ENCODE assay signal across 23 mouse cellular contexts in genomic region chr17:78889184-78889583, GRCm38 (mm10). TPM values are rescaled to one million over a fixed set of nuclear protein-coding genes. Genes with fewer than 3 reads are reported as not detected.
DNase-seq lines count a peak whose midpoint lies in the region; ATAC-seq and TF ChIP-seq lines count a peak whose summit lies in the region.
"Had no signal": no experiment of that assay in that cellular context is flagged by ENCODE, and none has a peak within 500 bp of the region (broad histone marks: within the 10 kb centered on the region; RNA-seq: fewer than 3 reads in every experiment).

No protein-coding gene starts in this region.

- no peak for TF ChIP-seq POLR2A in brain, embryonic 14.5 days (IDR thresholded peaks at IDR 0.05; ENCODE audit: borderline replicate concordance, extremely low read depth, insufficient read depth, insufficient read length, poor library complexity, severe bottlenecking)

- no peaks in the 10 kb centered on the region for H3K27me3 ChIP-seq in hindbrain, embryonic 12.5 days
- no peaks in the 10 kb centered on the region for H3K27me3 ChIP-seq in hindbrain, embryonic 13.5 days
- H3K27me3 ChIP-seq: embryonic facial prominence, embryonic 13.5 days; limb, embryonic 12.5 days; liver, embryonic 13.5 days; lung, embryonic 15.5 days; midbrain, embryonic 12.5 days; neural tube, embryonic 13.5 days had no signal

- 70% methylated on average over 3 of the region's 3 CpGs for WGBS in hindbrain, embryonic 12.5 days
- WGBS in hindbrain, embryonic 13.5 days: 47% methylated on average over 3 of the region's 3 CpGs

- ATAC-seq in hindbrain, embryonic 12.5 days (ENCODE audit: low FRiP score): no peak
- no peak; the same call in 1 of the 2 replicates for ATAC-seq in hindbrain, embryonic 13.5 days (ENCODE audit: low FRiP score)
- ATAC-seq: activated CD4-positive, CD25-positive, alpha-beta regulatory T cell, adult 4 months had no signal

- no peaks in the 10 kb centered on the region for H3K36me3 ChIP-seq in hindbrain, embryonic 12.5 days
- H3K36me3 ChIP-seq in hindbrain, embryonic 13.5 days: no peaks in the 10 kb centered on the region
- H3K36me3 ChIP-seq: embryonic facial prominence, embryonic 13.5 days; G1E; limb, embryonic 12.5 days; liver, embryonic 13.5 days; lung, embryonic 15.5 days; midbrain, embryonic 12.5 days; neural tube, embryonic 13.5 days had no signal

- H3K9me3 ChIP-seq in hindbrain, embryonic 12.5 days (replicated peaks): no peaks in the 10 kb centered on the region
- H3K9me3 ChIP-seq in hindbrain, embryonic 13.5 days: no peaks in the 10 kb centered on the region
- H3K9me3 ChIP-seq: embryonic facial prominence, embryonic 13.5 days; limb, embryonic 12.5 days; liver, embryonic 13.5 days; lung, embryonic 15.5 days; neural tube, embryonic 13.5 days had no signal

- H3K9ac ChIP-seq in hindbrain, embryonic 12.5 days: 0 out of 2 replicates have a peak overlapping the region, but pooled peaks have one; percentile 1
- H3K9ac ChIP-seq in hindbrain, embryonic 13.5 days: no peak overlapping the region
- H3K9ac ChIP-seq: embryonic facial prominence, embryonic 13.5 days; limb, embryonic 12.5 days; liver, embryonic 13.5 days; lung, embryonic 15.5 days; midbrain, embryonic 12.5 days; neural tube, embryonic 13.5 days had no signal

- H3K4me1 ChIP-seq in hindbrain, embryonic 12.5 days: no peaks in the 10 kb centered on the region
- no peaks in the 10 kb centered on the region for H3K4me1 ChIP-seq in hindbrain, embryonic 13.5 days (replicated peaks)
- H3K4me1 ChIP-seq: embryonic facial prominence, embryonic 13.5 days; limb, embryonic 12.5 days; liver, embryonic 13.5 days; lung, embryonic 15.5 days; midbrain, embryonic 12.5 days; neural tube, embryonic 13.5 days had no signal

- H3K4me3 ChIP-seq in hindbrain, embryonic 12.5 days: no peak overlapping the region
- no peak overlapping the region for H3K4me3 ChIP-seq in hindbrain, embryonic 13.5 days
- H3K4me3 ChIP-seq: embryonic facial prominence, embryonic 13.5 days; limb, embryonic 12.5 days; liver, embryonic 13.5 days; lung, embryonic 15.5 days; midbrain, embryonic 12.5 days; neural tube, embryonic 13.5 days had no signal

- peak; percentile 28 for DNase-seq in cerebellum, adult 11-12 months
- no peak for DNase-seq in cerebellum, adult 8-10 months
- DNase-seq in brain, embryonic 14.5 days (ENCODE audit: low read depth): peak; percentile 48
- DNase-seq in cerebellum, postnatal 36 days: peak; percentile 39 to 41
- no peak for DNase-seq in urinary bladder, postnatal 36 days (ENCODE audit: low spot score in 2 of 2)
- no peak for DNase-seq in liver
- DNase-seq: heart, postnatal 10 days; kidney, adult 8-10 months; kidney, postnatal 14 days; liver, embryonic 13.5 days; thymus, postnatal 14 days had no signal

- H3K4me2 ChIP-seq in hindbrain, embryonic 12.5 days (replicated peaks): no peak overlapping the region
- H3K4me2 ChIP-seq in hindbrain, embryonic 13.5 days: no peak overlapping the region
- H3K4me2 ChIP-seq: embryonic facial prominence, embryonic 13.5 days; heart, embryonic 11.5 days; limb, embryonic 12.5 days; liver, embryonic 13.5 days; lung, embryonic 15.5 days; midbrain, embryonic 12.5 days; neural tube, embryonic 13.5 days had no signal

- H3K27ac ChIP-seq in hindbrain, embryonic 12.5 days: no peak overlapping the region
- H3K27ac ChIP-seq in hindbrain, embryonic 13.5 days: no peak overlapping the region
- H3K27ac ChIP-seq: embryonic facial prominence, embryonic 13.5 days; limb, embryonic 12.5 days; liver, embryonic 13.5 days; lung, embryonic 15.5 days; midbrain, embryonic 12.5 days; neural tube, embryonic 13.5 days had no signal

- no peak for TF ChIP-seq CTCF in brain, embryonic 14.5 days (IDR thresholded peaks at IDR 0.05; ENCODE audit: borderline replicate concordance, extremely low read depth, insufficient read depth, insufficient read length)

RNA-seq across cellular contexts. Expression of gene Eif2ak2, which starts 6.8 kb away (rescaled TPM):
- 7.7 and 11.1 TPM in 2 replicates for polyA plus RNA-seq in hindbrain, embryonic 12.5 days (2016; fragmentation: Nextera tagmentation; extraction: Ambion mirVana)
- polyA plus RNA-seq in hindbrain, embryonic 13.5 days (2015; fragmentation: Nextera tagmentation; extraction: Ambion mirVana): 4.0 and 5.9 TPM in 2 replicates
- 1.2 and 2.3 TPM in 2 replicates for polyA plus RNA-seq in brain, embryonic 14.5 days (2012; rRNA removed)

RNA-seq across cellular contexts. Expression of gene Sult6b1, which starts 17.6 kb away (rescaled TPM):
- polyA plus RNA-seq in hindbrain, embryonic 12.5 days (2016; fragmentation: Nextera tagmentation; extraction: Ambion mirVana): 0.10 and 0.21 TPM in 2 replicates
- polyA plus RNA-seq in hindbrain, embryonic 13.5 days (2015; fragmentation: Nextera tagmentation; extraction: Ambion mirVana): not detected in 2 replicates
- polyA plus RNA-seq in brain, embryonic 14.5 days (2012; rRNA removed): 0.13 TPM in 1 of 2 replicates, not detected in the other
- polyA plus RNA-seq: G1E; gonadal fat pad, adult 2 months; neural tube, embryonic 13.5 days; small intestine, adult 2 months had no signal

RNA-seq across cellular contexts. Expression of gene Cebpzos, which starts 27.1 kb away (rescaled TPM):
- polyA plus RNA-seq in hindbrain, embryonic 12.5 days (2016; fragmentation: Nextera tagmentation; extraction: Ambion mirVana): 102 and 111 TPM in 2 replicates
- 125 and 127 TPM in 2 replicates for polyA plus RNA-seq in hindbrain, embryonic 13.5 days (2015; fragmentation: Nextera tagmentation; extraction: Ambion mirVana)
- polyA plus RNA-seq in brain, embryonic 14.5 days (2012; rRNA removed): 31.9 and 40.6 TPM in 2 replicates

RNA-seq across cellular contexts. Expression of gene Cebpz, which starts 47.7 kb away (rescaled TPM):
- 65.6 and 67.2 TPM in 2 replicates for polyA plus RNA-seq in hindbrain, embryonic 12.5 days (2016; fragmentation: Nextera tagmentation; extraction: Ambion mirVana)
- polyA plus RNA-seq in hindbrain, embryonic 13.5 days (2015; fragmentation: Nextera tagmentation; extraction: Ambion mirVana): 57.3 and 61.0 TPM in 2 replicates
- polyA plus RNA-seq in brain, embryonic 14.5 days (2012; rRNA removed): 18.3 and 23.3 TPM in 2 replicates

RNA-seq across cellular contexts. Expression of gene Ndufaf7, which starts 47.8 kb away (rescaled TPM):
- polyA plus RNA-seq in hindbrain, embryonic 12.5 days (2016; fragmentation: Nextera tagmentation; extraction: Ambion mirVana): 58.2 and 58.9 TPM in 2 replicates
- polyA plus RNA-seq in hindbrain, embryonic 13.5 days (2015; fragmentation: Nextera tagmentation; extraction: Ambion mirVana): 57.1 and 62.5 TPM in 2 replicates
- polyA plus RNA-seq in brain, embryonic 14.5 days (2012; rRNA removed): 29.0 and 30.0 TPM in 2 replicates

Comparison
In these comparisons a context has a peak if more than half of its experiments do, and no peak if none do; other contexts are left out.
1. DNase-seq: peak in cerebellum, adult 11-12 months (single experiment), brain, embryonic 14.5 days (single experiment) and cerebellum, postnatal 36 days (2 of 2); none in cerebellum, adult 8-10 months (single experiment), urinary bladder, postnatal 36 days (0 of 2) and liver (single experiment).